Mouse (Mus musculus): ENCODE results near the gene Zc3h4.

Zc3h4 gene

GRCm38 (mm10) chr7:16433352-16433971, 32.8 kb downstream of the Zc3h4 start:
- in situ Hi-C loops (cut with MboI, MseI), result no loop called here

DNA sequence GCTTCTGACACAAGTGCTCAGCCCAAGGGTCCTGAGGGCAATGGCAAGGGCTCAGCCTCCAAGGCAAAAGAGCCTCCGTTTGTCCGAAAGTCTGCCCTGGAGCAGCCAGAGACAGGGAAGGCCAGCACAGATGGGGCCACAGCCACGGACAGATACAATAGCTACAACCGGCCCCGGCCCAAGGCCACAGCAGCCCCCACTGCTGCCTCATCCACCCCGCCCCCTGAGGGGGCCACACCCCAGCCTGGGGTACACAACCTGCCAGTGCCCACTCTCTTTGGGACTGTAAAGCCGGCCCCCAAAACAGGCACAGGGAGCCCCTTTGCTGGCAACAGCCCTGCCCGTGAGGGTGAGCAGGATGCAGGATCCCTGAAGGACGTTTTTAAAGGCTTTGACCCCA, 34.4 kb downstream of the Zc3h4 start:
- in situ Hi-C loops (cut with MboI, MseI), result no loop called here

DNA sequence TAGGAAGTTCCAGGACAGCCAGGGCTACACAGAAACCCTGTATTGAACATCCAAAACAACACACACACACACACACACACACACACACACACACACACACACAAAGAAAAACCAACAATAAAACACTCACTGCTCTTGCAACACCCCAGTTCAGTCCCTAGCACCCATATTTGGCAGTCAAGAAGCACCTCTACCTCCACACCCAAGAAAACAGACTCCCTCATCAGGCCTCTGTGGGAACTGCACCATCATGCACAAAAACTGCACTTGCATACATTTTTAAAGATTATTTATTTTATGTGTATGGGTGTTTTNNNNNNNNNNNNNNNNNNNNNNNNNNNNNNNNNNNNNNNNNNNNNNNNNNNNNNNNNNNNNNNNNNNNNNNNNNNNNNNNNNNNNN, 40.5 kb downstream of the Zc3h4 start:
- in situ Hi-C loops (cut with MboI, MseI), result no loop called here

DNA sequence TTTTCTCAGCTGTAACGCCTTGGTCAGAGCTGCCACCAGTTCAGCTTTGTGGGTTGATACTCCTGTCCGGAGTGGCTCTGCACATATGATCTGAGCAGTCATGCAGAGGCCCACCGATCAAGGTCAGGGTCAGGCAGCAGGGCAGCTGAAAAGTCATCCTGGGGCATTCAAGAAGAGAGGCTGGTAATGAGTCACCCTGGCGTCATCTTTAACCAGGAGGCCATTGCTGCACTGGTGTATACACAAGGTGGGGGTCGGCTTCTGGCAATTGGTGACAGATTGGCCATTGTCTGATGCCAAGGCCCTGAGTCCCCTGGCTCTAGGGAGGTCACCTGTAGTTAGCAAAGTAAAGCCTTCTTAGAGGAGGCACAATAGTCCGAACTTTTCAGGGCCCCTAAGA, 50.9 kb downstream of the Zc3h4 start:
- in situ Hi-C loops (cut with MboI, MseI), result no loop called here

DNA sequence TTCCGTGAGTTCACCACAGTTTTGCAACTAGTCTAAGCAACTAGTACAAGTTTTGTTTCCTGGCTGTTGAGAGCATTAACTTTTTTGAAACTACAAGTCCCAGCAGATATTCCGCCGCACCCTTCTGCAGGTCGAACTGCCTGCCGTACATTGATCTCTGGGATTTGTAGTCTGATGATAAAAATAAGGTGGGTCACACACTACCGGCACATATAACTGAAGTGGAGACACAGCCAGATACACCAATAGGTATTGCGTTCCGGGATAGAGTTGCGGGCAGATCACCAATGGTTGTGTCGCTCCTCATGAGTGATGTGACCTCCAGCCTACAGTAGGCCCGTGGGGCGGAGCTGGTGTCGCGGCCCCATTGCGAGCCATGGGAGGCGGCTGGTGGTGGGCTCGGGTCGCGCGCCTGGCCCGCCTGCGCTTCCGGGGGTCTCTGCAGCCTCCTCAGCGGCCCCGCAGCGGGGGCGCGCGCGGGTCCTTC, 51.9 kb downstream of the Zc3h4 start, which contains the start of gene Tmem160:
TSS of gene Tmem160 (plus strand) at position 193 of the 487 bp plus-strand sequence.
- in situ Hi-C loops (cut with MboI, MseI), result no loop called here

- in situ Hi-C loops (cut with MboI, MseI), result no loop called here
These were observed 52.5 kb downstream of the Zc3h4 start for GRCm38 (mm10) chr7:16453118-16453711.

- in situ Hi-C loops (cut with MboI, MseI), result no loop called here
These were observed 54.3 kb downstream of the Zc3h4 start for GRCm38 (mm10) chr7:16455016-16455415.

- in situ Hi-C loops (cut with MboI, MseI), result no loop called here
These were observed 55.6 kb downstream of the Zc3h4 start for GRCm38 (mm10) chr7:16456289-16456688.

GRCm38 (mm10) chr7:16460566-16460965, 59.9 kb downstream of the Zc3h4 start:
- in situ Hi-C loops (cut with MboI, MseI), result no loop called here

- in situ Hi-C loops (cut with MboI, MseI), result no loop called here
These were observed 60.4 kb downstream of the Zc3h4 start for GRCm38 (mm10) chr7:16461151-16461550.

- in situ Hi-C loops (cut with MboI, MseI), result no loop called here
These were observed 61.0 kb downstream of the Zc3h4 start for GRCm38 (mm10) chr7:16461705-16462104.

GRCm38 (mm10) chr7:16463214-16463613, 62.5 kb downstream of the Zc3h4 start:
- in situ Hi-C loops (cut with MboI, MseI), result no loop called here

- in situ Hi-C loops (cut with MboI, MseI), result no loop called here
These were observed 64.5 kb downstream of the Zc3h4 start for GRCm38 (mm10) chr7:16465160-16465559.

- in situ Hi-C loops (cut with MboI, MseI), result no loop called here
These were observed 64.9 kb downstream of the Zc3h4 start for GRCm38 (mm10) chr7:16465568-16465967.

GRCm38 (mm10) chr7:16466565-16466964, 65.9 kb downstream of the Zc3h4 start:
- in situ Hi-C loops (cut with MboI, MseI), result no loop called here

DNA sequence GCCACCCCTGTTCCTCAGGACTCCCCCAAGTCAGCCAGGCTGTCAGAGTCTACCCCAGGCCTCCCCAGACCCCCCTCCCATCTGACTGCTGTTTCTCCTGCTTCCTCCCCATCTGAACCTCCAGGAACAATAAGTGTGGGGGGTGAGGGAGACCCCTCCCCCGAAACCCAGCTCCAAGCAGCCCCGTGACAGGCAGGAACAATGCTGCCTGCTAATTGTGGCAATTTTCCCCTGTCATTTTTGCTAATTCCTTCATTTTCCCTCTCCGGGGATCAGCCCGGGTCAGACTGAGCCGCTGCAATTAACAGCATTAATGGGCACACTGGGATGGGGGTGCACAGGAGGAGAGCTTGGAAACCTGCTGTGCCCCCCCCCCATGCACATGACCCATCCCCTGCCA, 67.4 kb downstream of the Zc3h4 start:
- in situ Hi-C loops (cut with MboI, MseI), result no loop called here

- in situ Hi-C loops (cut with MboI, MseI), result no loop called here
These were observed 70.8 kb downstream of the Zc3h4 start for GRCm38 (mm10) chr7:16471549-16471948.

GRCm38 (mm10) chr7:16472116-16472709, 71.5 kb downstream of the Zc3h4 start:
- in situ Hi-C loops (cut with MboI, MseI), result no loop called here

- in situ Hi-C loops (cut with MboI, MseI), result no loop called here
These were observed 73.1 kb downstream of the Zc3h4 start for GRCm38 (mm10) chr7:16473847-16474246.

DNA sequence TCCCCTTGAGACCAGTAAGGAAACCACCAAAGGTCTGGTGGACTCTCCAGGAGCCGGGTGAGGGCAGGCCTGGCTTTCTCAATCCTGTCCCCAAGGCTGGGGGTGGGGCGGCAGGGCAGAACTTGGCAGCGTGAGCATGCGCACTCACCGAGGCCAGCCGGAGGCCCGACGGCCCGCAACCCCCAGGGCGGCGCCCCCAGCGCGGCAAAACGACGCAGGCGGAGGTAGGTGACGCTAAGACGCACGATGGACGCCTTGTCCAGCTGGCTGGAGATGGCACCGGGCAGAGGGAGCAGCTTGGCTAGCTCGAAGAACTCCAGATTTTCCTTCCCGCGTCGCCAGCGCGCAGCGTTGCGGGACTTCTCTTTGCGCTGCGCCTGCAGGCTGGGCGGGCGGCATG, 73.7 kb downstream of the Zc3h4 start:
- in situ Hi-C loops (cut with MboI, MseI), result no loop called here

DNA sequence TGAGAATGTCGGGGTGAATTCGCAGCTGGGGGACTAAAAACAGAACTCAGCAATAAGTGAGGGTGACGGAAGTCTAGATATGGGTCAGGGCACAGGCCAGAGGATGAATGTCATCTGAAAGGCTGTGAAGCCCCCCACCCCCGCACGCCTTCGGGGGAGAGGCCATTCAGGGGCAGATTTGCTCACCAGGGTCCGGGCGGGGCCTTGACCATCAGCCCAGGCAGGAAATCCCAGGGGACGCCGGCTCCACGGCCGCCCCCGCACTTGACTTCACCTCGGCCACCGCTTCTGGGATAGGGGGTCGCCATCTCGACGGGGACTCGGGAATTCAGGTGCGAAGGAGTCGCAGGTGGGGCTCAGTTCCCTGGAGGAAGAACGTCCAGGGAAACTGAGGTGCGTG, 74.6 kb downstream of the Zc3h4 start:
- in situ Hi-C loops (cut with MboI, MseI), result no loop called here

DNA sequence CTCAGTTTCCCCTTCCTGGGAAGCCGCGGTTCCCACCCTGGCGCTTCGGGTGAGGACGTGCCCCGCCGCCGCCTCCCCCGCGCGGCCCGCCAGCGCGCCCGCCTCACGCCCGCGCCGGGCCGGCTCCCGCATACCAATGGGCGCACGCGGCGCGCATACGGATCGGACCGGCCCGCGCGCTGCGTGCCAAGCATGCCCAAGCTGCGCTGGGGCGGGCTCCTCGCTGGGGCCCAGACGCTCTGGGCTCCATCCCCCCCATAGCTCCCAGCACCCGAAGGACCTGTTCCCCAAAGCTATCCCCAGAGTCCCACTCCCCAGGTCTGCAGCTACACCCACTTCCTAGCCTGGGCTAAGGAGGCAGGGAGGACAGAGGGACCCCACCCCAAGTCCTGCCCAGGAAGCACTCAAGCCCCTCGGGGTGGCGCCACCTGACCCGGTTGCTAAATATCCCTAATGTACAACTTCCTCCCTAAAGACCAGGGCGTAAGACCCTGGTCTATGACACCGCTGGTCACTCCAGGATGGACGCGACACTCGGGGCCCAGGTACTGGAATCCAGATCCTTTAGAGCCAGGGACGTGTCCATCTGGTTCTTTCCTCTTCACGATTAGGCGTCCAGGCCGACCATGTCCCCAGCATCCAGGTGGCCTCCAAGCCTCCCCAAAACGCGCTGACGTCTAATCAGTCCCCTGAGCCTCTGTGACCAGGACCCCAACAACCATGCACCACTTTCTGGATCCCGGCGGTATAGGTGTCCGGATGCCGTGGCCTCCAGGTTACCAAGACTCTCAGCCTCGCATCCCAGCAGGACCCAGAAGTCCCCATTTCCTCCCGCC, 75.3 kb downstream of the Zc3h4 start:
- in situ Hi-C loops (cut with MboI, MseI), result no loop called here

All from T-helper 17 cell (primary cell).